Mouse (Mus musculus): ENCODE measurements at regions not wholly inside any gene's neighbourhood (a gene's known extent, or its start where the extent isn't known, plus 50 kb on each side); places are given as distances from the start of the nearest gene placed in this dataset.

DNA sequence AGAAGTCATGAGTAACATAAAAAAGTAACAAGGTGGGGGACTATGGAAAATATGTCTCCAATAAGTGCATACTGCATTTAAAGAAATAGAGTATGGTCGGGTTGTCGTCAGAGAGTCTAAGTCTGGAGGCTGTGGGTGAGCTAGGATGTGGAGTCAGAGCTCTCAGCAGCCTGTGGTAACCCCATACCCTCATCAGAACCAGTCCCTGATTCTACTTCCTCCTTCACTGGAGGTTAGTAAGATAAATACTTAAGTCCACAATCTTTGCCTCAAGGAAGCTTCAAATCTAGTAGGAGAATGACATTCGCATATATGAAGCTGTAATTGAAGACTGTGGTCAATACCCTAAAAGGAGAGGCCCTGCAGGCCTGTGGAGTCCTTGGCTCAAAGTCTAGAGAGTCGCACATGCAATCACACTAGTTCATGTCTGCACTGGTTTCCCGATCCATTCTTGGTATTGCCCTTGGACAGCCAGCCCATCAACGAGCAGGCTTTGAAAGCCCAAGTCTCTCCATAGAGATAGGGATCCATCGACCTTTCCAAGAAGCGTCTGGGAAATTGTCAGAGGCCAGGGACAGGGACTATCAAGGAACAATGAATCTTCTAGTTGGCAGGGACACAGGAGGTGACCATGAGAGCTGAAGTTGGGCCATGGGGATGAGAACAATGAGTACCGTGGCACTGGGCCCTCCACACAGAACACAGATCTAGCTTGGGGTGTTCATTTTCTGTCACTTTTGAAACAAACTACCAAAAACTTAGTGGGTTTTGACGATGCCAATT lies 200.3 kb downstream of the Zfp36l1 start:
- DNase-seq: no peak

- no peak for DNase-seq
Measured at GRCm38 (mm10) chr12:79910884-79911759, 201.7 kb downstream of the Zfp36l1 start.

DNA sequence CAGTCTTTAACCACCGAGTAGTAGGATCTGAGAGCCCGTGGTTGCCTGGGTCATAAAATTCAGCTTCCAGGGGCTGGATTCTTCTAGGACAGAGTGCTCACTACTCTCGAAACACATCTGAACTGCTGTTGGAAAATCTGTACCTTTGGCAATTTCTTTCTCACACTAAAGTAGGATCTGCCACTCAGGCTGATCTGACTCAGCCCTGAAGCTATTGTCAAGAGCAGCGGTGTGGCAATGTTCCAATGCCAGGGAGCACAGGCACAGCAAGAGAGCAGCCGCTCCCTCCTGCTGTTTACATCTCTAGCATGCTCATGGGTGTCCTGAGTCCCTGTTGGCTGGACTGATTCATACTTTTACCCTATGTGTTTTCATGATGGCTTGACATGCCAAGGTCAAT lies 205.2 kb downstream of the Zfp36l1 start:
- no peak for DNase-seq

DNA sequence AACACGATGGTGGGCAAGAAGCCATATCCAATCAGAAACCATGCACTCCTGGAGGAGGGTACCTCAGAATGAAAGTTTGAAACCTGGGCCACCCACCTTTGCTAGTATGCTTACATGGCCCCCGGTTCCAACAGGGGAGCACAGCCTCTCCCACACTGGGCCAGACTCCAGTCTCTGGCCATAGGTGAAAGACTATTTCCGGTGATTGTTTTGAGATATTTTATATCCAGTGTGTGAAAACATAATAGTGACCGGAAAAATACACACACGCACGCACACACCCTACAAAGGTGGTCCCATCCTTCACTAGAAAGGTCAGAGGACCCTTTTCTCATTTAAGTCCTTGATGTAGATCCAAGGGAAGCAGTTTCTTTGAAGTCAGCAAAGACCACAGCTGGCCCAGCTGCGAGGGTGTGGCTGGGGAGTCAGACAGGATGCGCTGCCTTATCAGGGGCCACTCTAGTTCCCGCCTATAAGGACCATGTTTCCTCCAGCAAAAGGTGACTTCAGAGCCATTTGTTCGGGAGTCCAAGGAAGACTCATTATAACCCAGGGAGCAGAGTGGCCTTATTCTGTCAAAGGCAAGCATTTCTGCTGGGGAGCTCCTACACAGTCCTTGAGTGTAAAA lies 206.0 kb downstream of the Zfp36l1 start:
- DNase-seq: no peak

GRCm38 (mm10) chr12:79905828-79906737 lies 206.7 kb downstream of the Zfp36l1 start:
- peak; percentile 79 for DNase-seq

- DNase-seq: peak; percentile 43
Measured at GRCm38 (mm10) chr12:79904913-79905549, 207.8 kb downstream of the Zfp36l1 start.

DNA sequence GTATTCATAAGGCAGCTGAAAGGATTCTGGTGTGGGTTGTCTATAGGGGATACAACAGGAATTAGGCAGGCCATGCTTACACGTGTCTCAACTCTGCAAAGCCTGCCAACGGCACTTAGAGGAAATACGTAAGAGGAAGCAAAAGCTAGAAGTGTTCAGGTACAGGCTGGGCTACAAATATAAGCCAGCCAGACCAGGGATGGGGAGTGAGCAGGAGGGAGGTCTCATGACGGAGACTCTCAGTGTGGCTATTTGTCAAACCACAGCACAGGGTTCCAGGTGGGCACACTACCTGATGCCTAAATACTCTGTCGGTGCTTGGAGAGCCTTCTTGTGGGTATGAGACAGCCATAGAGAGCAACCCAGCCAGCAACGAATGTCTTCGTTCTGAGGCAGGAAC lies 210.1 kb downstream of the Zfp36l1 start:
- DNase-seq: no peak

- DNase-seq: no peak
Measured at GRCm38 (mm10) chr12:79902163-79902562, 210.7 kb downstream of the Zfp36l1 start.

- DNase-seq: no peak
Measured at GRCm38 (mm10) chr12:79898198-79898930, 214.4 kb downstream of the Zfp36l1 start.

GRCm38 (mm10) chr12:79895975-79896374 lies 216.8 kb downstream of the Zfp36l1 start:
- DNase-seq: peak; percentile 69

- DNase-seq: no peak
Measured at GRCm38 (mm10) chr12:79895324-79895723, 217.5 kb downstream of the Zfp36l1 start.

- DNase-seq: no peak
Measured at GRCm38 (mm10) chr12:79892871-79893270, 219.9 kb downstream of the Zfp36l1 start.

DNA sequence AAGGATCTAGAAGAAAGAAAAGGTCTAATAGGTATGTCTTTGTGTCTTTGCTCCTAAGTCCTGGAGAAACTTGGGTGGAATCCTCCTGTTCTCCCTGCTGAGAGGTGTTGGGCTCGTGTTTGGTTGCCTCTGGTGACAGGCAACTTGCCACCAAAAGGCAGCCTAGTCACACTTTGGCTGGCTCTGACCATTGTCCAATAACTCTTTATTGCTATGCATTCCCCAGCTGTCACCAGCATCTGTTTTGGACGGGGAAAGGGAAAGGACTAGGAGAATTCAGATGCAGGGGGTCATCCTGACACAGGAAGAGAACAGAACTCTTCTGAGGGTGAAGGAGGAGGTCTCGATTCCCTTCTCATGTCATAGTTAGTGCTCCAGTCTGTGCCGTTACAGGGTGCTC lies 220.9 kb downstream of the Zfp36l1 start:
- DNase-seq: no peak

DNA sequence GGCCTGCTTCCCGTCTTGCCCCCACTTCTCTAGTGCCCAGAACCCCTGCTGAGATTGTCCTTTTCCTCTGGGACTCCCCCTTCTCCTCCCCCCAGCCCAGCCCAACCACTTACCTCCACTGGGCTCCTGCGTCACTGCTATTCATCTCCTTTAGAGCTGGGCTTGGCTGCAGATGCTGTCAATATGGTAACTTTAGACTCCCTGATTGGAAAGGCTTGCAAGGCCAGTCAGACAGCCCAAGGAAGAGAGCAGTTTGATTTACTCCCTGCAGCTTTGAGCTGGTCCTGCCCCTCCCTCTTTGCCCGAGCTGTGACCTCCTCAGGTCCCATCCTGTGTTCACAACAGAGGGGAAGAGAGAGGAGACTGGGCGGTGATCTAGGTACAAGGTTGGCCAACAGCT lies 221.9 kb downstream of the Zfp36l1 start:
- no peak for DNase-seq

GRCm38 (mm10) chr12:79890291-79890690 lies 222.5 kb downstream of the Zfp36l1 start:
- DNase-seq: no peak

DNA sequence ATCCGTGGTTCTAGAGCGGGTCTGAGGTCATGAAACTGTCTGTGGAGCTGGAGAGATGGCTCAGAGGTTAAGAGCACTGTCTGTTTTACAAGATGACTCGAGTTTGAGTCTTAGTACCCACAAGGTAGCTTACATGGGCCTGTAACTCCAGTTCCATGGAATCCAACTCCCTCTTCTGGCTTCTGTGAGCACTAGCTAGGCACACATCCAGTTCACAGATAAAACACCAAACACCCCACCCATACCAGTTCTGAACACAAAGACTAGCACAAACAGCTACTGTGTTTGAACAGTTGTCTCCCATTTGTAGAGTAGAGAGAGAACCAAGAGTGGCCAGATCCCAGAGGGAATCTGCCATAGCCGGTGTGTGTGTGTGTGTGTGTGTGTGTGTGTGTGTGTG lies 224.0 kb downstream of the Zfp36l1 start:
- DNase-seq: no peak

- peak; percentile 50 for DNase-seq
Measured at GRCm38 (mm10) chr12:79888086-79888485, 224.7 kb downstream of the Zfp36l1 start.

DNA sequence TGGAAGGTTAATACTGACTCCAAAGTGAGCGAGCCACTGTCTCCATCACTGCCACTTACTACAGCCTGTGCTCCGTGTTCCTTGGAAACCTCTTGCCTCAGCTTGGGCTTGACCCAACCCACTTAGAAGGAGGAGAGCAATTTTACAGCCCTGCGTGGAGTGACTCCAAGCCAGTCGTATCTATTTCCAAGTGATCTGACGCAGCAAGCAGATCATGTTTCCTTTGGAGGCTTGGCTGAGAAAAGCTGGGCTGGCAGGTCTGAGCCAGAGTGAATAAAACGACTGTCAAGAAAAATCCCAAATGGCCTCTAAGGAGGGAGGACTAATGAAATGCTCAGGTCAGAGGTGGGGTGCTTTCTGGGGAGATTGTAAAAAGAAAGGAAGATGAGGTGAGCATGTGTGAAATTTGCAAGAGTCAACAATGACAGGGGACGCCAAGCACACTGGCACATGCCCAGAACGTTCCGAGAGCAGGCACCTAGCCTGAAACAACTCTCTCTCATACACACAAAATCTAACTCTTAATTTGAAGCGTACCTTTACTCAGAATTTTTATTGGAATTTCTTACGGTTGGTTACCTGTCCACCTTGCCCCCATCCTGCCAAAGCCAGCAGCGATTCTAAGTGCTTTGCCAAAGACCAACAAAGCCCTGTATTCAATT lies 225.5 kb downstream of the Zfp36l1 start:
- DNase-seq: peak; percentile 92

GRCm38 (mm10) chr12:79886494-79886893 lies 226.3 kb downstream of the Zfp36l1 start:
- peak; percentile 46 for DNase-seq

GRCm38 (mm10) chr12:79885286-79885685 lies 227.5 kb downstream of the Zfp36l1 start:
- no peak for DNase-seq

Measured in gastrocnemius, postnatal 25 days (tissue).